Mouse (Mus musculus) kidney, embryonic 16.5 days (tissue): ENCODE measurements around the gene Bcl2. TPM values are rescaled to one million over a fixed set of nuclear protein-coding genes. Genes with fewer than 3 reads are reported as not detected.
A peak's percentile ranks its signal among the peaks of the same experiment; 100 is the strongest.

ENCODE experiments used
- ATAC-seq: fragments of 200-750 bp; cut with Nextera tagmentation; 2 replicates; pipeline ENCODE4 v1.8.0; 2017; ENCODE audit warnings: moderate TSS enrichment; ENCODE audit not compliant: low FRiP score, low TSS enrichment
- H3K27ac ChIP-seq: fragments of 300-500 bp; sonication (generic); 2 replicates; pipeline ENCODE4 v1.5.1; 2014; ENCODE audit warnings: low read length
- H3K27me3 ChIP-seq: fragments of 300-500 bp; sonication (generic); 2 replicates; pipeline ENCODE4 v1.6.1; 2014; ENCODE audit warnings: low read length, control low read depth, mixed read lengths; ENCODE audit not compliant: insufficient read depth
- H3K36me3 ChIP-seq: fragments of 300-500 bp; sonication (generic); 2 replicates; pipeline ENCODE4 v1.6.1; 2014; ENCODE audit warnings: low read length, control low read depth, mixed read lengths; ENCODE audit not compliant: insufficient read depth
- H3K4me1 ChIP-seq: fragments of 300-500 bp; sonication (generic); 2 replicates; pipeline ENCODE4 v1.6.1; 2014; ENCODE audit warnings: low read length, control low read depth, mixed read lengths; ENCODE audit not compliant: insufficient read depth
- H3K4me2 ChIP-seq: fragments of 300-500 bp; sonication (generic); replicated peaks from 2 replicates; pipeline ENCODE4 v1.6.1; 2014; ENCODE audit warnings: low read depth, low read length
- H3K4me3 ChIP-seq: fragments of 300-500 bp; sonication (generic); 2 replicates; pipeline ENCODE4 v1.5.1; 2014; ENCODE audit warnings: mild to moderate bottlenecking, low read length
- H3K9ac ChIP-seq: fragments of 300-500 bp; sonication (generic); replicated peaks from 2 replicates; pipeline ENCODE4 v1.6.1; 2014; ENCODE audit warnings: low read length
- H3K9me3 ChIP-seq: fragments of 300-500 bp; sonication (generic); 2 replicates; pipeline ENCODE4 v1.6.1; 2016; ENCODE audit warnings: low read length, control low read depth
- WGBS: fragments of 180-500 bp; shearing (Covaris S2); extraction: QIAGEN DNeasy Blood & Tissue Kit; methylation state at CpG from one replicate; pipeline ENCODE4 v1.1.7; 2014; 5-methylcytosine and 5-hydroxymethylcytosine counted together
- polyA plus RNA-seq: library from polyadenylated mRNA; unstranded; fragments of >200 nt; fragmentation: Nextera tagmentation; extraction: Ambion mirVana; gene quantifications from 2 replicates; pipeline ENCODE4 v1.2.1, GENCODE M21; 2015

Gene Bcl2
- polyA plus RNA-seq, 1 experiment from 2014 or later = 20.4 TPM

- Histone ChIP-seq H3K4me1 (peaks cover 8% of the 10 kb centered on the region; the same call in 1 of the 2 replicates), H3K9ac (no peak overlapping the region), H3K27ac (no peak overlapping the region), H3K4me3 (no peak overlapping the region), H3K4me2 (no peak overlapping the region), H3K36me3 (no peaks in the 10 kb centered on the region), H3K9me3 (no peaks in the 10 kb centered on the region), H3K27me3 (no peaks in the 10 kb centered on the region)
- no peak for ATAC-seq
- WGBS = 89% methylated on average over 1 of the region's 1 CpGs
Observed at GRCm38 (mm10) chr1:106517099-106517498, 197.0 kb downstream of the Bcl2 start.

- no peak for ATAC-seq
- WGBS = 86% methylated on average over 6 of the region's 6 CpGs
- no peak overlapping the region for H3K4me3 ChIP-seq
- H3K9me3 ChIP-seq = no peaks in the 10 kb centered on the region
- no peak overlapping the region for H3K27ac ChIP-seq
- H3K9ac ChIP-seq = no peak overlapping the region
- H3K27me3 ChIP-seq = no peaks in the 10 kb centered on the region
- peaks cover 8% of the 10 kb centered on the region; the same call in 1 of the 2 replicates for H3K4me1 ChIP-seq
- H3K4me2 ChIP-seq = no peak overlapping the region
- H3K36me3 ChIP-seq = no peaks in the 10 kb centered on the region
Observed at GRCm38 (mm10) chr1:106515611-106516010, 198.5 kb downstream of the Bcl2 start.

GRCm38 (mm10) chr1:106513890-106514643, 200.0 kb downstream of the Bcl2 start:
- Histone ChIP-seq H3K9me3 (no peaks in the 10 kb centered on the region), H3K27me3 (no peaks in the 10 kb centered on the region), H3K4me3 (no peak overlapping the region), H3K9ac (no peak overlapping the region), H3K36me3 (no peaks in the 10 kb centered on the region), H3K27ac (no peak overlapping the region), H3K4me2 (no peak overlapping the region), H3K4me1 (peaks cover 8% of the 10 kb centered on the region; the same call in 1 of the 2 replicates)
- WGBS = 54% methylated on average over 6 of the region's 7 CpGs
- ATAC-seq = no peak

- no peaks in the 10 kb centered on the region for H3K36me3 ChIP-seq
- H3K9ac ChIP-seq = no peak overlapping the region
- ATAC-seq = no peak
- H3K4me1 ChIP-seq = peaks cover 8% of the 10 kb centered on the region; the same call in 1 of the 2 replicates
- no peak overlapping the region for H3K4me2 ChIP-seq
- H3K9me3 ChIP-seq = no peaks in the 10 kb centered on the region
- WGBS = 74% methylated on average over 4 of the region's 4 CpGs
- H3K4me3 ChIP-seq = no peak overlapping the region
- no peaks in the 10 kb centered on the region for H3K27me3 ChIP-seq
- no peak overlapping the region for H3K27ac ChIP-seq
Observed at GRCm38 (mm10) chr1:106513481-106513880, 200.6 kb downstream of the Bcl2 start.

GRCm38 (mm10) chr1:106511593-106511992, 202.5 kb downstream of the Bcl2 start:
- 9% methylated on average over 6 of the region's 6 CpGs for WGBS
- H3K27ac ChIP-seq = no peak overlapping the region

GRCm38 (mm10) chr1:106507556-106507955, 206.5 kb downstream of the Bcl2 start:
- no peak overlapping the region for H3K27ac ChIP-seq
- no peaks in the 10 kb centered on the region for H3K4me1 ChIP-seq
- no peaks in the 10 kb centered on the region for H3K36me3 ChIP-seq
- H3K4me2 ChIP-seq = no peak overlapping the region
- 92% methylated on average over 1 of the region's 1 CpGs for WGBS
- no peak overlapping the region for H3K4me3 ChIP-seq
- ATAC-seq = no peak
- H3K9me3 ChIP-seq = no peaks in the 10 kb centered on the region
- H3K27me3 ChIP-seq = no peaks in the 10 kb centered on the region
- H3K9ac ChIP-seq = no peak overlapping the region

More at GRCm38 (mm10) chr1:106511593-106511992, 202.5 kb downstream of the Bcl2 start:
- Histone ChIP-seq H3K9ac (no peak overlapping the region), H3K4me3 (no peak overlapping the region), H3K27me3 (no peaks in the 10 kb centered on the region), H3K36me3 (no peaks in the 10 kb centered on the region), H3K4me2 (no peak overlapping the region), H3K9me3 (no peaks in the 10 kb centered on the region), H3K4me1 (peaks cover 8% of the 10 kb centered on the region; the same call in 1 of the 2 replicates)
- peak; percentile 92 for ATAC-seq

GRCm38 (mm10) chr1:106503910-106504309, 210.2 kb downstream of the Bcl2 start:
- Histone ChIP-seq H3K9me3 (no peaks in the 10 kb centered on the region), H3K27me3 (no peaks in the 10 kb centered on the region), H3K4me2 (no peak overlapping the region), H3K27ac (no peak overlapping the region), H3K9ac (no peak overlapping the region), H3K4me1 (no peaks in the 10 kb centered on the region), H3K36me3 (no peaks in the 10 kb centered on the region), H3K4me3 (no peak overlapping the region)
- ATAC-seq = no peak
- 74% methylated on average over 3 of the region's 3 CpGs for WGBS

- no peak overlapping the region for H3K4me3 ChIP-seq
- no peaks in the 10 kb centered on the region for H3K9me3 ChIP-seq
- H3K27me3 ChIP-seq = no peaks in the 10 kb centered on the region
- H3K4me2 ChIP-seq = no peak overlapping the region
- H3K4me1 ChIP-seq = no peaks in the 10 kb centered on the region
- H3K27ac ChIP-seq = no peak overlapping the region
- 82% methylated on average over 4 of the region's 4 CpGs for WGBS
- H3K9ac ChIP-seq = no peak overlapping the region
- no peak for ATAC-seq
- H3K36me3 ChIP-seq = no peaks in the 10 kb centered on the region
Observed at GRCm38 (mm10) chr1:106503407-106503806, 210.7 kb downstream of the Bcl2 start.

GRCm38 (mm10) chr1:106497999-106498398, 216.1 kb downstream of the Bcl2 start:
- H3K27ac ChIP-seq = no peak overlapping the region
- H3K9me3 ChIP-seq = no peaks in the 10 kb centered on the region
- no peak overlapping the region for H3K9ac ChIP-seq
- H3K4me1 ChIP-seq = no peaks in the 10 kb centered on the region
- ATAC-seq = no peak
- WGBS = 63% methylated on average over 2 of the region's 2 CpGs
- H3K27me3 ChIP-seq = no peaks in the 10 kb centered on the region
- no peak overlapping the region for H3K4me2 ChIP-seq
- H3K4me3 ChIP-seq = no peak overlapping the region
- H3K36me3 ChIP-seq = no peaks in the 10 kb centered on the region
